Mouse (Mus musculus) activated CD4-positive, CD25-positive, alpha-beta regulatory T cell, adult 4 months (primary cell): ENCODE data around the gene Lpin3. TPM values are rescaled to one million over a fixed set of nuclear protein-coding genes. Genes with fewer than 3 reads are reported as not detected.

ENCODE experiments used
- ATAC-seq: one replicate; pipeline ENCODE4 v1.8.0; 2017
- polyA plus RNA-seq, 2 experiments: library from polyadenylated mRNA; unstranded; fragments of 100-300 nt; shearing (Covaris generic); gene quantifications; one replicate each; pipeline ENCODE4 v1.2.1; 2017

Gene Lpin3
- polyA plus RNA-seq, 2 experiments from 2014 or later = 0.37 to 0.45 TPM

DNA sequence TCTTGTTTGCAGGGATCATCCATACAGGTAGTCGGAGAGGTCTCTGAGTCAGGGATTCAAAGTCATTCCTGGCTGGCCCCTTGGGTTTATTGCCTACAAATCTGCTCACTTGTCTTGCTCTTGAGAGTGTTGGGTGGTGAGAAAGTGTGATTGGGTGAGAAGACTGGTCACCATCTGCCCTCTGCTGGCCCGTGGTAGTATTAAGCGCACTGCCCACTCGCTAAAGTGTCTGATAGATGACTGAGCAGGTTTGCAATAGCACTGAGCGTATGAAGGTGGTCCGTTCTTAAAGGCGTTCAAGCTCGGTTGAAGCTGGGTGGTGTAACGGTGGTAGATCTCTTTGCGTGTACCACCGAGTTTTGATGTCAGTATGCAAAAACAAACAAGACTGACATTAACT is 6.8 kb downstream of the Lpin3 start:
- peak; percentile 86 for ATAC-seq

- peak; percentile 51 for ATAC-seq
Measured at GRCm38 (mm10) chr2:160887859-160888258, 7.4 kb downstream of the Lpin3 start.

DNA sequence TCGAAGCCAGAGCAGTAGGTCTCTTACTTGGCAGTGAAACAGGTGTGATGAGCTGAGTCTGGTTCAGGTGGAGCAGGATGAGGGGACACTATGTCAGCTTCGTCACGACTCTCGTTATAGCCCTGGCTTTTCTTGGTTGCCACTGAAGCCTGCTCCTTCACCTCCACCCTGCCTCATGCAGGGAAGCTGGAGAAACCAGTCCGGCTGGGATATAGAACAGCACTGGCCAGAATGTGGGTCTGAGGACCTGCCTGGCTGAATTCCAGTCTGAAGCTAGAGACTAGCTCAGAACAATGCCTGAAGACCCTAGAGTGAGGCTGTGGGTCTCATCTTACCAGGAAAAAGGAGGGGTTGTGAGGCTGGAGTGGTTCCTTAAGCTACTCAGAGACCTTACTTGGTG is 10.6 kb downstream of the Lpin3 start:
- no peak for ATAC-seq

- ATAC-seq = no peak
Measured at GRCm38 (mm10) chr2:160891697-160892096, 11.2 kb downstream of the Lpin3 start.

DNA sequence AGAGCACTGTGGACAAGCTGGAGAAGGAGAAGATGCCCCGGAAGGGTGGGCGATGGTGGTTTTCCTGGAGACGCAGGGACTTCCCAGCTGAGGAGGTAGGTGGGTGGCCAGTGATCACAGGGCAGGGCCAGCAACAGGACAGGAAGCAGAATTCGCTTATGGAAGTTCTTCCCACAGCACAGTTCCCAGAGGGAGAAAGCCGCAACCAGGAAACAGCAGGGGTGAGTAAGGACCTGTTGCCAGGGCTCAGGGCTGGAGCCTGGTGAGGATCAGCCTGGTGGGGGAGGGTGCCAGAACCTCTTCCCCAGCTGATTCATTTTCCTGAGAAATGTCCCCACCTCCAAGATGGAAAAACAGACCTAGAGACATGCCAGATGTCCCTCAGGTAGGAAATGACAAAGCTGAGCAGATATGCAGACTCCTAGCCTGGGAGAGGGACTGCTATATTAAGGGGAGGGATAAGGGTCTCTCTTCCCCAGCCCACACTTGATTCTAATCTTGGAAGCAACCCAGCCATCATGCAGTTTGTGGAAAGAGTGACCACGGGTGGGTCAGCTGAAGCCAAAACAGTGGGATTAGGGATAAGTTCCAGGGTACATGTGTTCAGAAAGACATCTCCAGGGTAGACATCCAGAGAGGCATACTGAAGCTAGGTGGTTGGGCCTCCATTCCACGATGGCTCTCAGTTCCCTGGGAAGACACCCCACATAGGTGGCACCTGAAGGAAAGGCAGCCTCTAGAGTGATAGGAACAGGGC is 21.4 kb downstream of the Lpin3 start:
- ATAC-seq = no peak

GRCm38 (mm10) chr2:160905301-160905700 is 24.8 kb downstream of the Lpin3 start:
- no peak for ATAC-seq

- no peak for ATAC-seq
Measured at GRCm38 (mm10) chr2:160906101-160906500, 25.6 kb downstream of the Lpin3 start.

GRCm38 (mm10) chr2:160908607-160909006 is 28.1 kb downstream of the Lpin3 start:
- ATAC-seq = no peak

- ATAC-seq = no peak
Measured at GRCm38 (mm10) chr2:160910633-160911032, 30.2 kb downstream of the Lpin3 start.

- no peak for ATAC-seq
Measured at GRCm38 (mm10) chr2:160911558-160912201, 31.2 kb downstream of the Lpin3 start.

DNA sequence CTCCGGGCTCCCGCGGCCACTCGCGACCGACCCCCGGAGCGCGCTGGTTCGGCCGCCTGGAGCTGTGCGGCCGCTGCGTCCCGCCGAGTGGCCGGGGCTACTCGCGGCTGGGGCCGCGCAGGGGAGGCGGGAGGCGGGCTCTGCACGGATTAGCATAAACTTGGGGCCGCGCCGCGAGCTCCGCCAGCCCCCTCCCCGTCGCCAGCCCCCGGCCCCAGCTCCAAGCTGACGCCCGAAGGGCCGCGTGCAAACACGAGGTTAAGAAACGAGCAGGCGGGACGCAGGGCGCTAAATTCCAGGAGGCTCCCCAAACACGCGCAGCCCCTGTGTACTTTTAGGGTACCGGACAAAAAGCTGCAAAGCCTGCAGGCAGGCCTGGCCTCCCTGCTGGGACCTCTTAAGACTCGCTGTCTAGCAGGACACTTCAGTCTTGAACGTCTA is 31.8 kb downstream of the Lpin3 start, which contains the start of gene Emilin3:
Emilin3 (minus strand) TSS at position 98 of the 441 bp plus-strand sequence.
- ATAC-seq = no peak

DNA sequence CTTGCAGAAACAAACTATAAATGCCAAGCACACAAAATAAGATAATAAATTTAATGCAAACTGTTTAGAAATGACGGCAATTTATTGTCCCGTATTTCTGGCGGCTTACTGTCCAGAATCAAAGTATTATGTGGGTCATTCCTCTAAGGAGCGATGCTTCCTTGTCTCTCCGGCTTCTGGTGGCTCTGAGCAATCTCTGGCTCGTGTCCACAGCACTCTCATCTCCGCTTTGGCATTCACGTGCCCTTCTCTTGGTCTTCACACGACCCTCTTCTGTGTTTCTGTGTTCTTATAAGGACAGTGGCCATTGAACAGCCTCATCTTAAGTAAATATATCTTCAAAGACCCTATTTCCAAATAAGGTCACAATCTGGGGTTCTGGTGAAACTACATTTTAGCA is 34.2 kb downstream of the Lpin3 start:
- ATAC-seq = no peak

DNA sequence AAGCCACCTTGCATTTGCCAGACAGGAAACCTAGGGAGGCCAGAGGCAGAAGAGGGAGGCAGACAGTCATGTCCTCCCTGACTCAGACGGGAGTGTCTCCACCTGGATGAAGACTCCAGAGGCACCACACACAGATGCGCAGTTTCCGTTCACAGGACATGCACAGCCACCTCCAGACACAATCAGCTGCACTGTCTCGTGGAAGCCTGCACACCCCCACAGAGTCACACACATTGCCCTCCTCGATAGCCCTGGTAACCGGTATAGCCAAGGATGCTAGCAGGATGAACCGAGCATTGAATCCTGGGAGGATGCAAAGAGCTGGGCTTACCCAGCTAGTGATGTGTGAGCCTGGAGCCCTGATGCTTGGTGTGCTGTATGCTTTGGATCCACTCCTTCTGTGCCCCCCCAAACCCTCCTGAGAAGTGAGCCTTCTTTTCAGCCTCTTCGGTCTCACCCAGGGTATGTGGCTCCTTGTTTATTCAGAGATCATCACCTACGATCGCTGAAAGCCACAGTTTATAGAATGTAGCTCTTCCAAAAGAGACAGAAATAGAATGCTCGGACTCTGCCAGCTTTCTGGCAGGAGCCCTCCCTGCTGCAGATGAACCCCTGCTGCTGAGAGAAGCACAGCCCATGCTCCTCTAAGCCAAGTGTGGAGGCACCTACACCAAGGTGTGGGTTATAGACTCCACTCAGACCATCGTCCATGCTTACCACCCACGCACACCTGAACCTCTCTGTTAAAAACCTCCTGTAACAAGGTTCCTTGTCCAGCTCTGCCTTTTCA is 35.5 kb downstream of the Lpin3 start:
- no peak for ATAC-seq

DNA sequence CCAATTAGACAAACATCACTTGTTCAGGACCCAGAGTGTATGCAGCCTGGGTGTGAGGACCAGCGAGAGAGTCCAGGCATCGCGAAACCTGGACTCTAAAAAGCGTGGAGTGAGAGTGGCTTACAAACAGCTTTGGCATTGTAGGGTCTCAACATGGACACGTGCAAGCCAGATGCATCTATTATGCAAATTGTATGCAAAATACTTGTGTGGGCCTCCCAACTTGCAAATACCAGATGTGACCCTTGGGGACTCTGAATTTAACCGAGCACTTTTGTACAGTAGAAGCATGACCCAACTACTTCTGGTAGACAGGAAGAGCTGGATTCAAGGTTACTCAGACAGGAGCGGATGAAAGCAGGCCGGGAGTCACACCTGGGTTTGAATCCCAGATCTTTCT is 36.2 kb downstream of the Lpin3 start:
- ATAC-seq = no peak

- ATAC-seq = no peak
Measured at GRCm38 (mm10) chr2:160917313-160917712, 36.8 kb downstream of the Lpin3 start.

- ATAC-seq = no peak
Measured at GRCm38 (mm10) chr2:160918154-160918929, 37.9 kb downstream of the Lpin3 start.

DNA sequence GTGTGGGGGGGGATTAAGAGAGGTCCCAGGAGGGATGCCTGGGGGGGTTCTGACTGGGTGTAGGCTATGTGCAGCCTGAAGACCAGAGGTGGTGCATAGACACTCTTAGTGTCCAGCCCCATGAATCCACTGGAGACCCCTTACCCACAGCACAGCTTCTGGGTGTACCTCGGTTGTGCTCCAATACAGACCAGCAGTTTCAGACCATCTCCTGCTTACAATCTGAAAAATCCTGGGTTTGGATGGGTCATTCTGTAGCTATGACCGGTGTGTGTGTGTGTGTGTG is 38.4 kb downstream of the Lpin3 start:
- no peak for ATAC-seq

GRCm38 (mm10) chr2:160921285-160921684 is 40.8 kb downstream of the Lpin3 start:
- ATAC-seq = no peak

DNA sequence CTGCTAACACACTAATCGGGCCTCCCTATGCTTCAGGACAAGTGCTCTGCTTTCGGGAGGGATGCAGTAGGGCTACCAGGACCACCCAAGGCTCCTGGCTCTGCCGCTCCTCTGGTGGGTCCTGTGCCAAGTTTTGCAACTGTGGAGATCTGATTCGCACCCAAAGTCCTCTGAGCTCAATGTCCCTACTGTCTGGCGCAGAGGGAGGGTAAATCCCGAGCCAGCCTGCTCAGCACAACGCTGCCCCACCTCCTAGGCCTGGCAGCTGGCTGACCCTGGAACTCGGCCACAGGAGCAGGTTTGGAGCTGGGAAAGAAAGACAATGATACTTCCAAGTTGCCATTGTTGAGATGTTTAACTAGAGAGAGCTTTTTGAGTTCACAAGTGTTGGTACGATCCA is 44.7 kb downstream of the Lpin3 start:
- ATAC-seq = no peak

DNA sequence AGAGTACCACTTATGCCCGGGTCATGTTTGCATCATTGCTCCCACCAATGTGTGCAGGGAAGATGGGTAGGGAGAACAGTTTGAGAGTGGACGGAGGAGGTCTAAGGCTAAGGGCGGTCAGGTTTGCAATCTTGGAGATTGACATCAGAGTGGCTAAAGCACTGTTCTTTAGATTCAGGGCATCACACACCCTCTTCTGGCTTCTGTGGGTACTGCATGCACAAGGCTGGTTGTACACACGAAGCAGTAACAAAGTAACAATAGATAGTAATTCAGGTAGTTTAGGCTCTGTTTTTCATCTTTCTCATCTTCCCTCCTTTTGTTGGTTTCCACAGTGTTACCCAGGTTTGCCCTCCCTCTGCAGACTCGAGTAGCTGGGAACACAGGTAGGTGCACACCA is 50.9 kb downstream of the Lpin3 start:
- ATAC-seq = no peak

DNA sequence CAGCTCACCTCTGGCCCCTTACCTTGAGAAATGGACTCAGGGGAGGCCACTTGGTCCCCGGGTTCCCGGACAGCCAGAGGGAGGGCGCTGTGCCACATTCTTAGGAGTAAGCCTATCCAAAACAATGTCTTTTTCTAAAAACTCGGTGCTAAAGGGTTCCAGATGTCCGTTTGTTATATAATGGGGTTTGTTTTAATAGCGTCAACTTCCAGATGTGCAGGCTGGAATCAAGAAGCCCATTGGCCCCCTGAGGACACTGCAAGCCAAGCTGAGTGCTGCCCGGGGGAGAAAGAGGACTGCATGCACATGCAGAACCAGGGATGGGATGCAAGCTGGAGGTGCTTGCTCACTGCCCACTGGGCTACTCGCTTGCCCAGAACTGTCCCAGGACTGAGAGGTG is 51.9 kb downstream of the Lpin3 start:
- no peak for ATAC-seq

- no peak for ATAC-seq
Measured at GRCm38 (mm10) chr2:160932981-160933380, 52.5 kb downstream of the Lpin3 start.

DNA sequence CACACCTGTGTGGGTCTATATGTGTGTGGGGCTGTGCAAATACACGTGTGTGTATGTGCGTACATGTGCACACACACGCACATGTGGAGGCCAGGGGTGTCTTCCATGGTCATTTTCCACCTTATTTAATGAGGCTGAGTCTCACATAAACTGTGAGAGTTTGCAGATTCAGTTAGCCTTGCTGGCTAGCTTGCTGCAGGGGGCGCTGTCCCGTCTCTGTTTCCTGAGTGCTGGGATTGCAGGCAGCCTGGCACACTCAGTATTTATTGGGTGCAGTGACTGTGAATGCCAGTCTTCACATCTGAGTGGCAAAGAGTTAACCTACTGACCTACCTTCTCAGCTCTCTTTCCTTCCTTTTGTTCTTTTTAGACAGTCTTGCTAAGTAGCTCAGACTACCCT is 53.4 kb downstream of the Lpin3 start:
- ATAC-seq = no peak
